Mouse (Mus musculus): ENCODE measurements around the gene Hc.
A peak's percentile ranks its signal among the peaks of the same experiment; 100 is the strongest.

DNA sequence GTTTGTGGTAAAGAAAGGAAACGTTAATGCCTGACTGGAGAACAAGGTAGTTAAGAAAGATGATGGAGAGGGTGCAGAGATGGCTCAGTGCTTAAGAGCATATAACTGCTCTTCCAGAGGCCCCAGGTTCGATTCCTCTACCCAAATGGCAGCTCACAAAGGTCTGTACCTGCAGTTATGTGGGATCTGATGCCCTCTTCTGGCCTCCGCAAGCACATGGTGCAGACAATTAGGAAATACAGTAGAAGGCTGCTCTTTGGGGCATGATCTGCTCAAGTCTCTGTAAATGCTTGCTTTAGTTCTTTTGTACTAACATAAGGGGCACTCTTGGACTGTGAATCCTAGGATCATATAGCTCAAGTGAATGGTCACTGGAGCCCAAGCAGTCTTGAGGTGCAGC is 47.5 kb upstream of the Hc start:
- TF ChIP-seq USF1 (IDR thresholded peaks at IDR 0.05; ENCODE audit: low read depth, low read length): no peak
- TF ChIP-seq MAX (IDR thresholded peaks at IDR 0.05; ENCODE audit: low read length): peak; percentile 82
- no peak for TF ChIP-seq TCF12 (IDR thresholded peaks at IDR 0.05; ENCODE audit: low read depth, low read length)
- TF ChIP-seq POLR2A (IDR thresholded peaks at IDR 0.05; ENCODE audit: low read depth, low read length): no peak
- peak; percentile 24 to 83; a peak in 3 of 4 replicates for TF ChIP-seq CTCF (conservative IDR thresholded peaks at IDR 0.05 in 1 of 2, IDR thresholded peaks at IDR 0.05 in 1 of 2; ENCODE audit: low read depth in 2 of 2, low read length in 2 of 2)
- no peak for TF ChIP-seq CHD2 (IDR thresholded peaks at IDR 0.05; ENCODE audit: low read length)
- no peak for TF ChIP-seq SIN3A (IDR thresholded peaks at IDR 0.05; ENCODE audit: low read length)
- TF ChIP-seq KAT2A (IDR thresholded peaks at IDR 0.05; ENCODE audit: insufficient replicate concordance, low read length): no peak
- TF ChIP-seq POLR2AphosphoS2 (IDR thresholded peaks at IDR 0.05; ENCODE audit: low read depth, low read length): no peak
